9 mouse cellular contexts compared by ENCODE assay signal in genomic region chr7:131542115-131542871, GRCm38 (mm10). TPM values are rescaled to one million over a fixed set of nuclear protein-coding genes. Genes with fewer than 3 reads are reported as not detected.
DNase-seq lines count a peak whose midpoint lies in the region; ATAC-seq lines count a peak whose summit lies in the region.
"Had no signal": no experiment of that assay in that cellular context is flagged by ENCODE, and none has a peak within 500 bp of the region (broad histone marks: within the 10 kb centered on the region; RNA-seq: fewer than 3 reads in every experiment).

Hmx3 (plus strand) TSS chr7:131542867.

- H3K27ac ChIP-seq in heart, embryonic 10.5 days = 0 out of 2 replicates have a peak within 1 kb of the TSS, but pooled peaks have one; percentile 11
- peak within 1 kb of the TSS; percentile 62 for H3K27ac ChIP-seq in hindbrain, embryonic 13.5 days

- H3K4me2 ChIP-seq in hindbrain, embryonic 13.5 days = peak within 1 kb of the TSS; percentile 50

- peak within 1 kb of the TSS; percentile 61 for H3K4me3 ChIP-seq in heart, embryonic 10.5 days
- peak within 1 kb of the TSS; percentile 33 for H3K4me3 ChIP-seq in hindbrain, embryonic 13.5 days

- ATAC-seq in hindbrain, embryonic 13.5 days (ENCODE audit: low FRiP score) = 0 out of 2 replicates have a peak, but pooled peaks have one; percentile 54
- no peak for ATAC-seq in megakaryocyte progenitor cell, adult 5-6 weeks (replicated peaks; ENCODE audit: poor library complexity)

- H3K4me1 ChIP-seq in heart, embryonic 10.5 days = peaks cover 29% of the 10 kb centered on the region
- H3K4me1 ChIP-seq in hindbrain, embryonic 13.5 days (replicated peaks) = peaks cover 30% of the 10 kb centered on the region

- DNase-seq in heart, embryonic 10.5 days (ENCODE audit: low spot score) = no peak
- no peak for DNase-seq in heart, adult 9 months (ENCODE audit: low spot score in 2 of 2)
- DNase-seq in embryo, embryonic 10 days (ENCODE audit: low spot score) = peak; percentile 72
- peak; percentile 54 for DNase-seq in mesoderm, embryonic 11.5 days (ENCODE audit: low read depth, low spot score)
- DNase-seq in urinary bladder, postnatal 4 days (ENCODE audit: low spot score in 2 of 2) = no peak
- DNase-seq in spleen, adult 12 weeks (ENCODE audit: low spot score) = no peak

- H3K9me3 ChIP-seq in heart, embryonic 10.5 days = no peaks in the 10 kb centered on the region
- no peaks in the 10 kb centered on the region for H3K9me3 ChIP-seq in hindbrain, embryonic 13.5 days

- peak within 1 kb of the TSS; percentile 63 for H3K9ac ChIP-seq in hindbrain, embryonic 13.5 days

- H3K36me3 ChIP-seq in heart, embryonic 10.5 days = no peaks in the 10 kb centered on the region
- no peaks in the 10 kb centered on the region for H3K36me3 ChIP-seq in hindbrain, embryonic 13.5 days

- under 1% methylated on average over 55 of the region's 65 CpGs for WGBS in heart, embryonic 10.5 days
- whole genome bisulfite sequencing in hindbrain, embryonic 13.5 days = under 1% methylated on average over 54 of the region's 65 CpGs

- peaks cover 100% of the 10 kb centered on the region for H3K27me3 ChIP-seq in heart, embryonic 10.5 days (ENCODE audit: insufficient read depth, poor library complexity, severe bottlenecking)
- H3K27me3 ChIP-seq in hindbrain, embryonic 13.5 days = peaks cover 98% of the 10 kb centered on the region

RNA-seq across cellular contexts. Expression of gene Hmx3, which starts in this region (rescaled TPM):
- 0.09 TPM in 1 of 2 replicates, not detected in the other for polyA plus RNA-seq in heart, embryonic 10.5 days (2016; fragmentation: Nextera tagmentation; extraction: Ambion mirVana)
- 1.3 and 1.6 TPM in 2 replicates for polyA plus RNA-seq in hindbrain, embryonic 13.5 days (2015; fragmentation: Nextera tagmentation; extraction: Ambion mirVana)
- not detected in 2 replicates for total RNA-seq in megakaryocyte progenitor cell, adult 5-6 weeks (2015)
- not detected in 2 replicates for total RNA-seq in megakaryocyte progenitor cell, adult 5-6 weeks (2017)
- total RNA-seq: heart, postnatal 10 days had no signal

Comparison
In these comparisons a context has a peak if more than half of its experiments do, and no peak if none do; other contexts are left out.
1. DNase-seq: peak in embryo, embryonic 10 days (single experiment) and mesoderm, embryonic 11.5 days (single experiment); none in heart, embryonic 10.5 days (single experiment), heart, adult 9 months (0 of 2), urinary bladder, postnatal 4 days (0 of 2) and spleen, adult 12 weeks (single experiment).